Mouse (Mus musculus) left cerebral cortex, adult 2 months (tissue): ENCODE results near the gene Zbtb8os. TPM values are rescaled to one million over a fixed set of nuclear protein-coding genes. Genes with fewer than 3 reads are reported as not detected.
A peak's percentile ranks its signal among the peaks of the same experiment; 100 is the strongest.

ENCODE experiments used
- DNase-seq, 2 experiments: peaks; one replicate each; pipeline ENCODE4 v3.0.0; 2021 to 2022; ENCODE audit warnings: low spot score in 2 of 2, mixed read lengths in 1 of 2; ENCODE audit errors: extremely low spot score in 1 of 2
- H3K27ac ChIP-seq: fragments of 200-600 bp; 2 replicates; pipeline ENCODE4 v1.8.1; 2022
- H3K4me3 ChIP-seq: fragments of 200-600 bp; 2 replicates; pipeline ENCODE4 v1.8.1; 2022
- CTCF ChIP-seq: fragments of 200-600 bp; IDR thresholded peaks from 2 replicates; pipeline ENCODE4 v1.8.1; 2022; ENCODE audit warnings: antibody characterized with exemption, mild to moderate bottlenecking, moderate library complexity
- intact Hi-C: fragments of 180-260 bp; cut with DNase I; formaldehyde crosslinking; loops from one replicate; pipeline ENCODE4 v1.15.1; 2025
- total RNA-seq, 2 experiments: library from RNA; stranded (reverse); gene quantifications; 2 replicates each; pipeline ENCODE4 v1.2.3; 2021

The Zbtb8os gene
- total RNA-seq, 2 experiments from 2014 or later, result 29.4 to 30.1 TPM

GRCm38 (mm10) chr4:129299121-129299520 lies 36.4 kb upstream of the Zbtb8os start:
- DNase-seq, result no peak
- TF ChIP-seq CTCF, result no peak
- Histone ChIP-seq H3K4me3 (no peak overlapping the region), H3K27ac (no peak overlapping the region)
- intact Hi-C loops, result no loop called here

GRCm38 (mm10) chr4:129303401-129303800 lies 32.1 kb upstream of the Zbtb8os start:
- no peak for TF ChIP-seq CTCF
- intact Hi-C loops, result no loop called here

GRCm38 (mm10) chr4:129303816-129304215 lies 31.7 kb upstream of the Zbtb8os start:
- Histone ChIP-seq H3K27ac (no peak overlapping the region), H3K4me3 (no peak overlapping the region)
- no peak for TF ChIP-seq CTCF
- DNase-seq, result no peak
- intact Hi-C loops, result no loop called here

More at GRCm38 (mm10) chr4:129303401-129303800, 32.1 kb upstream of the Zbtb8os start:
- no peak overlapping the region for H3K27ac ChIP-seq
- no peak for DNase-seq
- no peak overlapping the region for H3K4me3 ChIP-seq

GRCm38 (mm10) chr4:129304306-129304705 lies 31.2 kb upstream of the Zbtb8os start:
- no peak for DNase-seq
- intact Hi-C loops, result no loop called here
- TF ChIP-seq CTCF, result no peak

GRCm38 (mm10) chr4:129307936-129308335 lies 27.6 kb upstream of the Zbtb8os start:
- Histone ChIP-seq H3K4me3 (no peak overlapping the region), H3K27ac (no peak overlapping the region)
- TF ChIP-seq CTCF, result no peak
- intact Hi-C loops, result no loop called here
- DNase-seq, result no peak

More at GRCm38 (mm10) chr4:129304306-129304705, 31.2 kb upstream of the Zbtb8os start:
- no peak overlapping the region for H3K27ac ChIP-seq
- H3K4me3 ChIP-seq, result no peak overlapping the region

- no peak for DNase-seq
- no peak for TF ChIP-seq CTCF
- intact Hi-C loops, result no loop called here
- Histone ChIP-seq H3K4me3 (no peak overlapping the region), H3K27ac (no peak overlapping the region)
Observed at GRCm38 (mm10) chr4:129313886-129314285, 21.6 kb upstream of the Zbtb8os start.

GRCm38 (mm10) chr4:129320876-129321275 lies 14.6 kb upstream of the Zbtb8os start:
- Histone ChIP-seq H3K27ac (no peak overlapping the region; the same call in 1 of the 2 replicates), H3K4me3 (no peak overlapping the region)
- TF ChIP-seq CTCF, result no peak
- intact Hi-C loops, result no loop called here
- no peak for DNase-seq

GRCm38 (mm10) chr4:129322042-129322441 lies 13.5 kb upstream of the Zbtb8os start:
- peak overlapping the region; percentile 63; the same call in 1 of the 2 replicates for H3K27ac ChIP-seq
- no peak for TF ChIP-seq CTCF
- H3K4me3 ChIP-seq, result no peak overlapping the region
- no peak for DNase-seq
- intact Hi-C loops, result no loop called here

GRCm38 (mm10) chr4:129323491-129323890 lies 12.0 kb upstream of the Zbtb8os start:
- intact Hi-C loops, result no loop called here
- H3K27ac ChIP-seq, result no peak overlapping the region
- no peak overlapping the region for H3K4me3 ChIP-seq
- no peak for DNase-seq
- TF ChIP-seq CTCF, result no peak

- H3K27ac ChIP-seq, result peak overlapping the region; percentile 10; the same call in 1 of the 2 replicates
- no peak for DNase-seq
- intact Hi-C loops, result no loop called here
- H3K4me3 ChIP-seq, result no peak overlapping the region
- no peak for TF ChIP-seq CTCF
Observed at GRCm38 (mm10) chr4:129324756-129325155, 10.7 kb upstream of the Zbtb8os start.

GRCm38 (mm10) chr4:129326191-129326590 lies 9.3 kb upstream of the Zbtb8os start:
- intact Hi-C loops, result no loop called here
- H3K4me3 ChIP-seq, result no peak overlapping the region
- no peak for TF ChIP-seq CTCF
- H3K27ac ChIP-seq, result no peak overlapping the region
- DNase-seq, result no peak

- no peak for DNase-seq
- intact Hi-C loops, result no loop called here
- Histone ChIP-seq H3K27ac (no peak overlapping the region), H3K4me3 (0 out of 2 replicates have a peak overlapping the region, but pooled peaks have one; percentile 8)
- TF ChIP-seq CTCF, result no peak
Observed at GRCm38 (mm10) chr4:129332846-129333245, 2.6 kb upstream of the Zbtb8os start.

- Histone ChIP-seq H3K27ac (peak overlapping the region; percentile 88), H3K4me3 (peak overlapping the region; percentile 79)
- DNase-seq, result no peak
- intact Hi-C loops, result loop anchor here (1.0 kb wide), 1 partner anchor 127 kb away; the partner anchor contains the start of gene Bsdc1
- TF ChIP-seq CTCF, result no peak
Observed at GRCm38 (mm10) chr4:129334677-129335215, 749 bp upstream of the Zbtb8os start.
